Mouse (Mus musculus) embryonic fibroblast, embryonic 13.5 days (primary cell): ENCODE measurements around the gene Msn.

Experiments
- CTCF ChIP-seq: IDR thresholded peaks from 2 replicates; pipeline ENCODE4 v1.5.1; 2011; ENCODE audit warnings: mild to moderate bottlenecking, control low read depth, low read length, moderate library complexity, borderline replicate concordance; ENCODE audit not compliant: insufficient read depth
- POLR2A ChIP-seq: IDR thresholded peaks from 2 replicates; pipeline ENCODE4 v1.6.1; 2011; ENCODE audit warnings: low read depth, mild to moderate bottlenecking, control low read depth, low read length, moderate library complexity

- TF ChIP-seq CTCF (no peak), POLR2A (no peak)
Observed at GRCm38 (mm10) chrX:96162571-96162970, 66.7 kb downstream of the Msn start.
